Mouse (Mus musculus) liver, embryonic 14.5 days (tissue): ENCODE measurements around the gene Pcolce2.

Source experiments
- CTCF ChIP-seq: IDR thresholded peaks from 2 replicates; pipeline ENCODE4 v1.5.1; 2016; ENCODE audit warnings: antibody characterized with exemption, low read depth, control low read depth
- EP300 ChIP-seq: IDR thresholded peaks from 2 replicates; pipeline ENCODE4 v1.6.1; 2016; ENCODE audit warnings: antibody characterized with exemption, low read depth

- no peak for TF ChIP-seq CTCF
- no peak for TF ChIP-seq EP300
Measured at GRCm38 (mm10) chr9:95696581-95696980, 59.2 kb downstream of the Pcolce2 start.
